Mouse (Mus musculus): ENCODE data around the gene 2010106E10Rik. TPM values are rescaled to one million over a fixed set of nuclear protein-coding genes. Genes with fewer than 3 reads are reported as not detected.
A peak's percentile ranks its signal among the peaks of the same experiment; 100 is the strongest.

The 2010106E10Rik gene
- not detected in 2 replicates for polyA plus RNA-seq (2016; fragmentation: Nextera tagmentation; extraction: Ambion mirVana)

DNA sequence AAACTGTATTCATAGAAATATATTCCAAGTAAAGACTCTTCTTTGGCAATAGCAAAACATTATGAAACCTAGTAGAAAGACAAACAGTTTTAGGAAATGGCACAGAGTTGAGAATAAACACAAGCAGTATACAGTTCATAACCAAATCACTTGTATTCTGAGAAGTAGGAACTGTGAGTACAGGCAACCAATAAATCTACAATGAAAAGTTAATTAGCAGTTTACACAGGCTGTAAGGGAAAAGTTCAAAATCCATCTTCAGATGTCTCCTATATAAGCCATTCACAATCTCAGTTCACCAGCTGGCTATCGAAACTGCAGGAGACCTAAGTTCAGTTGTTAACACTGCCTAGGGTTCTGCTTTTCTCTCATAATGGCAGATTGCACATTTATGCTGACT is at the start of gene 2010106E10Rik:
TSS of gene 2010106E10Rik (plus strand) at position 301 of the 400 bp plus-strand sequence.
- no peak within 1 kb of the TSS for H3K4me2 ChIP-seq (replicated peaks)
- no peak for ATAC-seq (ENCODE audit: low FRiP score, low read depth)
- no peaks in the 10 kb centered on the region for H3K36me3 ChIP-seq

DNA sequence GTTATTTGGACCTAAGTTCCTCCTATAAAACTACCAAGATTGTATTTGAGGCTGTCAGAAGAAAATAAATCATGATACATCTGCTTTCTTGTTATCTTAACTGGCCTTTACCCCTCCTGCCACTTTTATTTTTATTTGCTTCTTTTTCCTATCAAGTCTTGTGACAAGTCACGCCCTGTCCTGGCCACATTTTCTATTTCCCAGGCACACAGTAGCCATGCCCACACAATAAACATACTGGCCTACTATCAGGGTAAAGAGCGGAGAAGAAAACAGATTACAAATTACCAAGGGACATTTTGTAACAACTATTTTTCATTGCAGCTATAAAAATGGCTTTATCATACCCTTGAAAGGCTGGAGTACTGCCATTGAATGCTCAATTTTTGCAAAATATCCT is 10.6 kb downstream of the 2010106E10Rik start:
- H3K9ac ChIP-seq (replicated peaks), result no peak overlapping the region
- H3K36me3 ChIP-seq, result no peaks in the 10 kb centered on the region
- ATAC-seq (ENCODE audit: low FRiP score, low read depth), result no peak
- no peaks in the 10 kb centered on the region for H3K27me3 ChIP-seq
- no peaks in the 10 kb centered on the region for H3K4me1 ChIP-seq
- 84% methylated on average over 2 of the region's 2 CpGs for WGBS
- H3K4me2 ChIP-seq (replicated peaks), result no peak overlapping the region
- no peak overlapping the region for H3K4me3 ChIP-seq
- H3K9me3 ChIP-seq, result no peaks in the 10 kb centered on the region
- no peak overlapping the region for H3K27ac ChIP-seq (replicated peaks)

More for the DNA sequence above, at the start of gene 2010106E10Rik:
- no peaks in the 10 kb centered on the region for H3K9me3 ChIP-seq
- no peak within 1 kb of the TSS for H3K27ac ChIP-seq (replicated peaks)
- no peak within 1 kb of the TSS for H3K9ac ChIP-seq (replicated peaks)
- no peaks in the 10 kb centered on the region for H3K27me3 ChIP-seq
- WGBS, result 82% methylated on average over 1 of the region's 1 CpGs
- no peaks in the 10 kb centered on the region for H3K4me1 ChIP-seq
- no peak within 1 kb of the TSS for H3K4me3 ChIP-seq

DNA sequence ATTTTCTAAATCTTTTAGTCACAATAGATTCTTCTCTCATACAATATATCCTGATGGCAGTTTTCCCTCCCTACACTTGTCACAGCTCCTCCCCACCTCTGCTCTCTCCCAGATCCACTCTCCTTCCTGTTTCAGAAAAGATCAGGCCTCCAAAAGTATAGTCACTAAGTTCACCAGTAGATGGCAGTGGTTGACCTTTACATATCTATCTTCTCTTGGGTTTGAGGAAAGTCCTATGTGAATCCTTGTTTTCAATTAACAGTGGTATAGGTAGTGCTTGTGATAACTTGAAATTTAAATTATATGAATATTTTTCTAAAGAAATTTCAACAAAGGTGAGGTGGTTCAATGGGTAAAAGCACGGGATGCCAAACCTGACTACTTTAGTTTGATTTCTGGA is 29.7 kb downstream of the 2010106E10Rik start:
- no peaks in the 10 kb centered on the region for H3K27me3 ChIP-seq
- H3K9me3 ChIP-seq, result no peaks in the 10 kb centered on the region
- peak; percentile 68 for ATAC-seq (ENCODE audit: low FRiP score, low read depth)
- no peak overlapping the region for H3K4me3 ChIP-seq
- no peak overlapping the region for H3K4me2 ChIP-seq (replicated peaks)
- H3K4me1 ChIP-seq, result no peaks in the 10 kb centered on the region
- H3K9ac ChIP-seq (replicated peaks), result no peak overlapping the region
- no peaks in the 10 kb centered on the region for H3K36me3 ChIP-seq
- H3K27ac ChIP-seq (replicated peaks), result no peak overlapping the region
- 63% methylated on average over 1 of the region's 1 CpGs for WGBS

DNA sequence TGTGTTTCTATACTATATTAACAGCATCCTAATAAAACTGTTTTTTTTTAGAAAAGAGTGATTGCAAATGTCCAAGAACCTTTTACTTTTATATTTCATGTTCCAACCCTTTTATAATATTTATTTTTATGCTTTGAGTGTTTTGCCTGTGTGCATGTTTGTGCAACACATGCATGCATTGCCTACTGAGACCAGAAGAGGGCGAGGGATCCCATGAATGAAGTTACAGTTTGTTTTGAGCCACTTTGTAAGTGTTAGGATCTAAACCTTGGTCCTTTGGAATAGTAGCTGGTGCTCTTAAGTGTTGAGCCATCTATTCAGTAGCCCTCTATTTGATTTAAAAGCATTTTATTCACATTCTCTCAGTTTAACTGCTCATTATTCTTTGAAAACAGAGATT is 48.0 kb downstream of the 2010106E10Rik start:
- no peaks in the 10 kb centered on the region for H3K9me3 ChIP-seq
- ATAC-seq (ENCODE audit: low FRiP score, low read depth), result no peak
- 50% methylated on average over 1 of the region's 1 CpGs for WGBS
- H3K27ac ChIP-seq (replicated peaks), result no peak overlapping the region
- H3K4me1 ChIP-seq, result no peaks in the 10 kb centered on the region
- H3K4me2 ChIP-seq (replicated peaks), result no peak overlapping the region
- no peaks in the 10 kb centered on the region for H3K27me3 ChIP-seq
- H3K4me3 ChIP-seq, result no peak overlapping the region
- no peak overlapping the region for H3K9ac ChIP-seq (replicated peaks)
- no peaks in the 10 kb centered on the region for H3K36me3 ChIP-seq

DNA sequence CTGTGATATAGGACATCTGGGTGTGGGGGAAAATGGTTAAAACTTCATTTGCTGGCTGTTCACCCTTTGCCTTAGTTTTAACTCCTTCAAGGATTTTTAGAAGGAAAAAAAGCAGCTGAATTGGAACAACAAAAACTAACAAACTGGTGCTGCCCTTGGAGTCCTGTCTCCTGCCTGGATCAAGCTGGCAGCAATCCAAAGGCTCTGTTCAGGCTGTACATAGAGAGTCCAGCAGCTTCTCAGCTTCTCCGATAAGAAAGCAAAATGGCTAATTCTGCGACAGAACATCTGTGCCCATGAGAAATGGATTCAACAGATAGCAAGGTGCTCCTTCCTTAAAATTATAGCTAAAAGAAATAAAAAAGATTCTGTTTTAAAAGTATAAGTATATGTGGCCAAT is 72.6 kb downstream of the 2010106E10Rik start:
- H3K4me2 ChIP-seq (replicated peaks), result no peak overlapping the region
- no peaks in the 10 kb centered on the region for H3K4me1 ChIP-seq
- no peaks in the 10 kb centered on the region for H3K9me3 ChIP-seq
- no peaks in the 10 kb centered on the region for H3K27me3 ChIP-seq
- whole genome bisulfite sequencing, result 94% methylated on average over 2 of the region's 2 CpGs
- no peak for ATAC-seq (ENCODE audit: low FRiP score, low read depth)
- no peak overlapping the region for H3K4me3 ChIP-seq
- H3K9ac ChIP-seq (replicated peaks), result no peak overlapping the region
- no peaks in the 10 kb centered on the region for H3K36me3 ChIP-seq
- H3K27ac ChIP-seq (replicated peaks), result no peak overlapping the region

DNA sequence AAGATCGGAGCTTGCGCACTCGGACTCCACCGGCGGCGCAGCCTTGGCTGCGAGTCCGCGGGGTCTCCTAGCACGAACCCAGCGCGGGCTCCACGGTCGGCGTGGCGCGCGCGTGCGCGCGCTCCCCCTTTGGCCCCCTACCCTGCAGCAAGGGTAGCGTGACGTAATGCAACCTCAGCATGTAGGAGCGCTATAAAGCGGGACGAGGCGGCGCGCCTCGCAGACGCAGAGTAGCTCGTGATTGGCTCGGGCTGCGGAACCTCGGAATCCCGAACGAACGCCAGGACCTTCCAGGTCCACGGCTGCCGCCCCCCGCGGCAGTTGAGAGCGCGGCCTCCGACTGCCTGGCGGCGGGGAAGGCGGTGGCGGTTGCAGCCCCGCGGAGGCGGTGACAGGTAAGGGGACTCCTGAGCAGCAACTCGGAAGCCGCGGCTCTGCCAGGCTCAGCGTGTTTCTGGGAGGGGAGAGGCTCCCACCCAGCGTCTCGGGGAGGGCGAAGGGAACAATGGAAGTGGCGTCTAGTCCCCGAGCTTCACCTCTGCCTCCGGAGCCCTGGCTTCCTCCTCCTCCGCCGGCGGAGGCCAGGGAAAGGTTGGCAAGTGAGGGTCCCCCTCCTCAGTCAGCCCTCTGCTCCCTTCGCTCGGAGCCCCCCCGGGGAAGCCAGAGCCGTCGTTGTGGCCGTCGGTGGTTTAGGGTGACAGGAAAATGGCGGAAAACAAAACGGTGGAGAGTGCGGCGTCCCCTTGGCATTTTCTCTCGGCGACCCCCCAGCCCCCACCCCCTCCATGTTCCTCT is 105.6 kb downstream of the 2010106E10Rik start, which contains the start of gene Zfp711:
TSS of gene Zfp711 (plus strand) at position 16 of the 795 bp plus-strand sequence.
- H3K27me3 ChIP-seq, result no peaks in the 10 kb centered on the region
- no peaks in the 10 kb centered on the region for H3K9me3 ChIP-seq
- no peaks in the 10 kb centered on the region for H3K36me3 ChIP-seq
- H3K9ac ChIP-seq (replicated peaks), result peak within 1 kb of the TSS; percentile 83
- H3K4me1 ChIP-seq, result no peaks in the 10 kb centered on the region
- peak within 1 kb of the TSS; percentile 46 for H3K4me2 ChIP-seq (replicated peaks)
- H3K4me3 ChIP-seq, result peak within 1 kb of the TSS; percentile 65
- peak within 1 kb of the TSS; percentile 90 for H3K27ac ChIP-seq (replicated peaks)
- 26% methylated on average over 62 of the region's 79 CpGs for WGBS
- ATAC-seq (ENCODE audit: low FRiP score, low read depth), result peak; percentile 98

DNA sequence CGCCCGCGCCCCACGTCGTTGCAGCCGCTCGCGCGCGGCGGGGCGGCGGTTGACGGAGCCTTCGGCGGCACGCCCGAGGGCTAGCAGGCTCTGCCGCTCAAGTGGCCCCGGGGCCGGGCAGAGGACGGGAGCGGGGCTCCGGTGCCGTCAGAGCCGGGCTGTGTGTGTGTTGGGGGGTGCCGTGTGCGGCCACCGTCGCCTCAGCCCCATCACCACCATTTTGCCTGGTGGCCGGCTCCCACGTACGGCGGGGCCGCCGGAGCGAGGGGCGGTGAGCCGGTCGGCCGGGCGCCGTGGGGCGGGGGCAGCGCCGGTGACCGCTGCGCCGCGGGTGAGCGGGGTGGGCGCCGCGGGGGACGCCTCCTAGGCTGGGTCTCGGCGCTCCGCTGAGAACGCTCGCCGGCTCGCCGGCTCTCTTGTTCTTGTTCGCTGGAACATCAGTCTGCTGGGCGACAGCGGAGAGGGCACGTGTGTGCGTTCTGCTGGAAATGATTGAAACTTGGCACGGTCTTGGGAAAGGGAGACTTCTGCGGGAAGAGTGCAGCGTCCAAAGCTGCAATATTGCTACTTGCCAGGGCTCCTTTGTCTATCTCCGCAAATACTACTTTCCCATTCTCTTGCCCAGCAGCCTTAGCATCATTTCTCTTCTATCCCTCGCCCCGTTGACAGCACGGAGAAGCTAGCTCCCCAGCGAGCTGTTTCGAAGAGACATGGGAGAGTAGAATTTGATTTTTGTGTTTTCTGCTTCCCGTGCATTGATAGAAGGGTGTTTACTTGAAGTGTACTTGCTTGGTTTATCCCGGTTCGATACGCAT is 106.4 kb downstream of the 2010106E10Rik start:
- Histone ChIP-seq H3K4me3 (peak overlapping the region; percentile 65), H3K9ac (replicated peaks) (peak overlapping the region; percentile 83), H3K4me2 (replicated peaks) (peak overlapping the region; percentile 46), H3K27ac (replicated peaks) (peak overlapping the region; percentile 90), H3K36me3 (no peaks in the 10 kb centered on the region), H3K4me1 (no peaks in the 10 kb centered on the region), H3K9me3 (no peaks in the 10 kb centered on the region), H3K27me3 (no peaks in the 10 kb centered on the region)
- ATAC-seq (ENCODE audit: low FRiP score, low read depth), result peak; percentile 72
- WGBS, result 27% methylated on average over 58 of the region's 81 CpGs

Other genes with a start within 250 kb of the 2010106E10Rik start
- 51.5 and 53.3 TPM in 2 replicates for gene Apool, start 183.9 kb upstream of the 2010106E10Rik start, polyA plus RNA-seq (2016; fragmentation: Nextera tagmentation; extraction: Ambion mirVana)
- gene Satl1, start 88.5 kb upstream of the 2010106E10Rik start, polyA plus RNA-seq (2016; fragmentation: Nextera tagmentation; extraction: Ambion mirVana), result not detected in 2 replicates
- gene Zfp711, start 105.3 kb downstream of the 2010106E10Rik start, polyA plus RNA-seq (2016; fragmentation: Nextera tagmentation; extraction: Ambion mirVana), result 29.0 and 29.8 TPM in 2 replicates
- gene Pof1b, start 203.4 kb downstream of the 2010106E10Rik start, polyA plus RNA-seq (2016; fragmentation: Nextera tagmentation; extraction: Ambion mirVana), result 0.17 and 0.24 TPM in 2 replicates

Data from midbrain, embryonic 12.5 days (tissue).